Mouse (Mus musculus) G1E (cell line): ENCODE measurements around the gene BC030867.

Source experiments
- CTCF ChIP-seq: IDR thresholded peaks from 2 replicates; pipeline ENCODE4 v1.5.1; 2012; ENCODE audit warnings: low read depth, low read length, inconsistent platforms, mixed read lengths
- GATA1 ChIP-seq: IDR thresholded peaks from 2 replicates; pipeline ENCODE4 v1.6.1; 2012; ENCODE audit warnings: borderline replicate concordance, low read length, inconsistent platforms, mixed read lengths
- GATA2 ChIP-seq: IDR thresholded peaks from 2 replicates; pipeline ENCODE4 v1.6.1; 2012; ENCODE audit warnings: low read depth, low read length, inconsistent platforms, borderline replicate concordance
- POLR2AphosphoS5 ChIP-seq: IDR thresholded peaks from 2 replicates; pipeline ENCODE4 v1.6.1; 2012; ENCODE audit warnings: low read depth, low read length, inconsistent platforms; ENCODE audit not compliant: insufficient replicate concordance
- TAL1 ChIP-seq: conservative IDR thresholded peaks from 2 replicates; pipeline ENCODE4 v1.6.1; 2012; ENCODE audit warnings: low read depth, low read length, inconsistent platforms, mixed read lengths

- no peak for TF ChIP-seq CTCF
- TF ChIP-seq POLR2AphosphoS5: no peak
- TF ChIP-seq TAL1: no peak
- no peak for TF ChIP-seq GATA1
- no peak for TF ChIP-seq GATA2
Observed at GRCm38 (mm10) chr11:102229331-102229953, 19.2 kb upstream of the BC030867 start.
